Mouse (Mus musculus): ENCODE measurements around the gene Hsf2bp. TPM values are rescaled to one million over a fixed set of nuclear protein-coding genes. Genes with fewer than 3 reads are reported as not detected.

Hsf2bp gene
- polyA plus RNA-seq, 1 experiment from 2014 or later, result 0.42 TPM

DNA sequence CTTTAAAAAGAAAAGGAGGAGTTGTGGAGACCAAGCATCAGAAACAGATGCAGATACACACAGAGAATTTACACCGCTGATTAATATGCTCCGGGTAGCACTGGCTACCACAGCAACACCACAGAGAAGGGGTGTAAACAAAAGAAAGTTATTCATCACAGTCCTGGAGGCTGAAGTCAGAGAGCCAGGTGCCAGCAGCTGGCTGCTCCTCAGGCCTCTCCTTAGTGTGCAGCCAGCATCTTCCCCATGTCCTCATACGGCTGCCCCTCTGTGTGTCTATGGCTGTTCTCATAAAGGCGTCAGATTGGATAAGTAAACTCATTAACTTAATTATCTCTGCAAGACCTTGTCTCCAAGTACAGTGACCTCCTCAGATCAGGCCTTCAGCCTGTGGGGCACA is 73.2 kb downstream of the Hsf2bp start:
- Histone ChIP-seq H3K4me3 (ENCODE audit: low read depth, low read length) (no peak overlapping the region), H3K27ac (ENCODE audit: low read depth) (no peak overlapping the region), H3K9me3 (ENCODE audit: low read length) (no peaks in the 10 kb centered on the region), H3K27me3 (ENCODE audit: insufficient read depth, low read length) (no peaks in the 10 kb centered on the region), H3K4me2 (ENCODE audit: low read depth, low read length) (no peak overlapping the region), H3K36me3 (replicated peaks; ENCODE audit: insufficient read depth, low read length) (no peaks in the 10 kb centered on the region), H3K4me1 (ENCODE audit: insufficient read depth) (peaks cover 11% of the 10 kb centered on the region), H3K9ac (replicated peaks) (no peak overlapping the region)
- TF ChIP-seq CTCF (IDR thresholded peaks at IDR 0.05; ENCODE audit: low read depth), result no peak
- TF ChIP-seq EP300 (IDR thresholded peaks at IDR 0.05; ENCODE audit: low read depth), result no peak
- ATAC-seq (no peak), DNase-seq (no peak)
- WGBS (ENCODE audit: insufficient replicate concordance), result 89% methylated on average over 4 of the region's 4 CpGs

DNA sequence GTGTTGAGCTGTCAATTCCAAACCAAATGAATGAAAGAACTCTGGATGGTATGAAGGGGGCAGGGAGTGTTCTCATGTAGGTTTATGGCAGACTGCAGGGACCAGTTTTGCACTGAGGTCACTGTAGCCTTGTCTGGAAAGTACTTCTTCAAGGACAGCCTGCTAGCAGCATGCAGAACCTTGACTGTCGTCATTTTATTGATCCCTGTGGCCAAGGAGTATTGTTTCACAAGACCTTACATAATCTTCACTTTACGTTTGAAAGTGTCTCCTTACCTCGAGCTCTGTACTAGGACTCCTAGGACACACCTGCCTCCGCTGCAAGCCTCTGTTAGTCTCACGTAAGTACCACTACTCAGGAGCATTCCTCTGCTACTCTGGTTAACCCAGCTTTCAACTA is 73.9 kb downstream of the Hsf2bp start:
- WGBS (ENCODE audit: insufficient replicate concordance), result 70% methylated on average over 5 of the region's 5 CpGs
- Histone ChIP-seq H3K4me2 (ENCODE audit: low read depth, low read length) (no peak overlapping the region), H3K9ac (replicated peaks) (no peak overlapping the region), H3K27me3 (ENCODE audit: insufficient read depth, low read length) (no peaks in the 10 kb centered on the region), H3K27ac (ENCODE audit: low read depth) (no peak overlapping the region), H3K4me3 (ENCODE audit: low read depth, low read length) (no peak overlapping the region), H3K9me3 (ENCODE audit: low read length) (no peaks in the 10 kb centered on the region), H3K4me1 (ENCODE audit: insufficient read depth) (peaks cover 8% of the 10 kb centered on the region), H3K36me3 (replicated peaks; ENCODE audit: insufficient read depth, low read length) (no peaks in the 10 kb centered on the region)
- no peak for DNase-seq
- no peak for ATAC-seq
- no peak for TF ChIP-seq EP300 (IDR thresholded peaks at IDR 0.05; ENCODE audit: low read depth)
- no peak for TF ChIP-seq CTCF (IDR thresholded peaks at IDR 0.05; ENCODE audit: low read depth)

- Histone ChIP-seq H3K4me2 (ENCODE audit: low read depth, low read length) (no peak overlapping the region), H3K9me3 (ENCODE audit: low read length) (no peaks in the 10 kb centered on the region), H3K9ac (replicated peaks) (no peak overlapping the region), H3K27ac (ENCODE audit: low read depth) (no peak overlapping the region), H3K4me3 (ENCODE audit: low read depth, low read length) (no peak overlapping the region), H3K36me3 (replicated peaks; ENCODE audit: insufficient read depth, low read length) (no peaks in the 10 kb centered on the region), H3K27me3 (ENCODE audit: insufficient read depth, low read length) (no peaks in the 10 kb centered on the region), H3K4me1 (ENCODE audit: insufficient read depth) (no peaks in the 10 kb centered on the region)
- WGBS (ENCODE audit: insufficient replicate concordance), result 79% methylated on average over 9 of the region's 9 CpGs
- ATAC-seq, result no peak
- TF ChIP-seq EP300 (IDR thresholded peaks at IDR 0.05; ENCODE audit: low read depth), result no peak
- TF ChIP-seq CTCF (IDR thresholded peaks at IDR 0.05; ENCODE audit: low read depth), result no peak
- no peak for DNase-seq
Observed at GRCm38 (mm10) chr17:31954551-31955140, 81.5 kb downstream of the Hsf2bp start.

DNA sequence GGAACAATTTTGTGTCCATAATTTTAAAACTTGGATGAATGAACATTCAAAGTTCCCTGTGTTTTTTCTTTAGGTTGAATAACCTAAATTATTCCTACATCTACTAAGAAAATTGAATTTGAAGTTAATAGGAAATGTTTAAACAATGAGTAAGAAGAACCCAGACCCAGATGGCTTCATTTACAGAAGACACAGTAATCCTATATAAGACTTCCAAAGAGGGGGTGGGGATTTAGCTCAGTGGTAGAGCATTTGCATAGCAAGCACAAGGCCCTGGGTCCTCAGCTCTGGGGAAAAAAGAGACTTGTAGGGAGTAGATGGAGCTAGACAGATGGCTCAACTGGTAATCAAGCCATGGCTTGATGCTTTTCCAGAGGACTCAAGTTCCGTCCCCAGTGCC is 87.1 kb downstream of the Hsf2bp start:
- H3K9ac ChIP-seq (replicated peaks), result no peak overlapping the region

GRCm38 (mm10) chr17:31946436-31946835 is 89.7 kb downstream of the Hsf2bp start:
- no peaks in the 10 kb centered on the region for H3K36me3 ChIP-seq (replicated peaks; ENCODE audit: insufficient read depth, low read length)
- DNase-seq, result no peak
- no peaks in the 10 kb centered on the region for H3K27me3 ChIP-seq (ENCODE audit: insufficient read depth, low read length)
- TF ChIP-seq CTCF (IDR thresholded peaks at IDR 0.05; ENCODE audit: low read depth) (no peak), EP300 (IDR thresholded peaks at IDR 0.05; ENCODE audit: low read depth) (no peak)
- H3K9me3 ChIP-seq (ENCODE audit: low read length), result no peaks in the 10 kb centered on the region
- no peak overlapping the region for H3K4me2 ChIP-seq (ENCODE audit: low read depth, low read length)
- H3K4me3 ChIP-seq (ENCODE audit: low read depth, low read length), result no peak overlapping the region
- no peak overlapping the region for H3K9ac ChIP-seq (replicated peaks)
- 87% methylated on average over 9 of the region's 9 CpGs for WGBS (ENCODE audit: insufficient replicate concordance)
- no peak overlapping the region for H3K27ac ChIP-seq (ENCODE audit: low read depth)
- ATAC-seq, result no peak
- H3K4me1 ChIP-seq (ENCODE audit: insufficient read depth), result peaks cover 3% of the 10 kb centered on the region; the same call in 1 of the 2 replicates

More for the DNA sequence above, 87.1 kb downstream of the Hsf2bp start:
- Histone ChIP-seq H3K4me2 (ENCODE audit: low read depth, low read length) (no peak overlapping the region), H3K4me3 (ENCODE audit: low read depth, low read length) (no peak overlapping the region), H3K9me3 (ENCODE audit: low read length) (no peaks in the 10 kb centered on the region), H3K27me3 (ENCODE audit: insufficient read depth, low read length) (no peaks in the 10 kb centered on the region), H3K27ac (ENCODE audit: low read depth) (no peak overlapping the region), H3K4me1 (ENCODE audit: insufficient read depth) (peaks cover 2% of the 10 kb centered on the region; the same call in 1 of the 2 replicates), H3K36me3 (replicated peaks; ENCODE audit: insufficient read depth, low read length) (no peaks in the 10 kb centered on the region)
- no peak for TF ChIP-seq EP300 (IDR thresholded peaks at IDR 0.05; ENCODE audit: low read depth)
- no peak for TF ChIP-seq CTCF (IDR thresholded peaks at IDR 0.05; ENCODE audit: low read depth)
- DNase-seq (no peak), ATAC-seq (no peak)
- WGBS (ENCODE audit: insufficient replicate concordance), result 91% methylated on average over 1 of the region's 1 CpGs

DNA sequence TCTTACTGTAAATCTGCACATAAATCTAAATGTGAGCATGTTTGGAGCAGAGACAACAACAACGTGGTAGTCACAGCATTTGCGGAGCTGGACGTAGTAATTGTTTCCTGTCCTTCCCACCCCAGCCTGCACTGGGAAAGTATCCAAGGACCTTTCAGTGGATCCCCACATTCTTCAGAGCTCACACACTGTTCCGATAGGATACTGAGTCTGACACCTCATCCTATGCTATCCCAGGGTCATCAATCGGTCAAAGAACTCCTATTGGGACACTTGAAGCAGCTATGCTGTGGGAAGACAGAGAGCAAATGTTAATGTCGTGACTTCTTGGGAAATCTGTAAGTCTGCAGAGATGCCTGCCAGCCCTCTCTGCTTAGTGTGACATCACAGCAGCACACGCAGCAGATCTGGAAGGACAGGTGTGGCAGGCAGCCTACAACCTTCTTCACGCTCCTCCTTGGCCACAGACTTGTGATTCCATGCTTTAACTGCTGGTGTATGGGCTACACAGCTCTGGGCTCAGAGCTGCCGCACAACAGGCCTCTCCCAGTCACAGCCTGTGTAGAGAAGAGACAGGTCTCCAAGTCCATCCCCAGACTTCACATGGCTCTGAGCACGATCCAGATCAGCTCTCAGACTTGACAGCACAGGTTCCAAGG is 92.1 kb downstream of the Hsf2bp start:
- H3K4me3 ChIP-seq (ENCODE audit: low read depth, low read length), result no peak overlapping the region
- H3K36me3 ChIP-seq (replicated peaks; ENCODE audit: insufficient read depth, low read length), result no peaks in the 10 kb centered on the region
- no peaks in the 10 kb centered on the region for H3K27me3 ChIP-seq (ENCODE audit: insufficient read depth, low read length)
- no peaks in the 10 kb centered on the region for H3K9me3 ChIP-seq (ENCODE audit: low read length)
- TF ChIP-seq EP300 (IDR thresholded peaks at IDR 0.05; ENCODE audit: low read depth) (no peak), CTCF (IDR thresholded peaks at IDR 0.05; ENCODE audit: low read depth) (no peak)
- DNase-seq (no peak), ATAC-seq (no peak)
- peaks cover 13% of the 10 kb centered on the region for H3K4me1 ChIP-seq (ENCODE audit: insufficient read depth)
- no peak overlapping the region for H3K27ac ChIP-seq (ENCODE audit: low read depth)
- no peak overlapping the region for H3K4me2 ChIP-seq (ENCODE audit: low read depth, low read length)
- WGBS (ENCODE audit: insufficient replicate concordance), result 68% methylated on average over 10 of the region's 10 CpGs
- H3K9ac ChIP-seq (replicated peaks), result no peak overlapping the region
